Mouse (Mus musculus): Measurements from ENCODE around the gene Clcn6. TPM values are rescaled to one million over a fixed set of nuclear protein-coding genes. Genes with fewer than 3 reads are reported as not detected.
"Not testable (repeated sequence)": the region's sequence is repeated elsewhere in the genome, so short reads cannot be mapped to it uniquely, and the experiment has no call there.

Clcn6 gene
- total RNA-seq, 1 experiment from 2014 or later, result 6.5 TPM

DNA sequence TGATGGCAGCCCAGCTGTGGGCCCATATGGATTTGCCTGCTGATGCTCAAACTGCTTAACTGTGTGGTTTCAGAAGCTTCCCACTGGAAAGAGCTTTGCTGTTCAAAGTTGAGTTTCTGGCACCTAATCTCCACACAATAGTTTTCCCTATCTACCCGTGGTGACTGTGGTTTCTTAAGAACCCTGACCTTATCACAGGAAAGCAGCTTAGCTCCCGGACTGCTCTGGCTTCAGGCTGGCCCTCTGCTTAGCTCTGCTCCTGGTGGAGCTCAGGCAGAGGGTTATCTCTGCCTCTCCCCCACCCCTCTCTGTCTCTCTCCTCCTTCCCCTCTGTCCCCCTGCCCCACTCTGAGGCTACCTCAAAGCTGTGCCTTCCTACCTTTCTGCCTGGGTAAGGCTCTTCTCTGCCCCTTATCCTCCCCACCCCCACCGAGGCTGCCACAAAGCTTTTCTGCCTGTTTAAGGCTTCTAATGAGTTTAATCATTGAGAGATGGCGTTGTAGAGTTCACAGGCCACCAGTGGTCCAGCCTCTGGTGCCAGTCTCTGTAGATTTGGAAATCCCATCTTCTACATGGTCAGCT lies 7.9 kb upstream of the Clcn6 start:
- no peak for ATAC-seq (replicated peaks; ENCODE audit: insufficient number of reproducible peaks, low FRiP score, low TSS enrichment, poor library complexity, severe bottlenecking)

DNA sequence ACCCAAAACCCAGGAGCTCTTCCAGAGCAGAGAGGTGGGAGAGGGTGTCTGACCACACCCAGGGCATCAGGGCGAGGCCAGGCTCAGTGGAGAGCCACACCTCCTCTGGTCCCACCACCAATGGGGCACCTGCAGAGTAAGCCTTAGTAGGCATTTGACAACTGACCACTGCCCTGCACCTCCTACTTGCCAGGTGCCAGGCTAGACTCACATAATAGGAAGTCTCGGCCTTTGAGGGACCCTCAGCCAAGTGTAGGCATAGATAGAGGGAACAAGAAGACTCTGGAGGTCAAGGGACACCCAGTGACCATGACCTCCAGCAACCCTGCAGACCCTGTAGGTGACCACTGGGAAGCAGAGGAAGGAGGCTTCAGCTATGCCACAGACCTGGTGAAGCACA lies 5.5 kb upstream of the Clcn6 start:
- ATAC-seq (replicated peaks; ENCODE audit: insufficient number of reproducible peaks, low FRiP score, low TSS enrichment, poor library complexity, severe bottlenecking), result no peak

DNA sequence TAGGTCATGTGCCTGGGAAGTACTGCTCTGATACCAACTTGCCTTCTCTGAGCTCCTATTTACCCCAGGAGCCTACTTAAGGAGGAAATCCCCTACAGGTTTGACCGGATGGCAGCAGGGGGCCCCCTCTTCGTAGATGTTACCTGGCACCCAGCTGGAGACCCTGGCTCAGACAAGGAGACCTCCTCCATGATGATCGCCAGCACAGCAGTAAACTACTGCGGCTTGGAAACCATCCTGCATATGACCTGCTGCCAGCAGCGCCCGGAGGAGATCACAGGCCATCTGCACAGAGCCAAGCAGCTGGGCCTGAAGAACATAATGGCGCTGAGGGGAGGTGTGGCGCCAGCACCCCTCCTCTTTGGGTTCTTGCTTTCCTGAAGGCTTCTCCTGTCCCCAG lies 4.7 kb upstream of the Clcn6 start:
- not testable (repeated sequence) for ATAC-seq (replicated peaks; ENCODE audit: insufficient number of reproducible peaks, low FRiP score, low TSS enrichment, poor library complexity, severe bottlenecking)

DNA sequence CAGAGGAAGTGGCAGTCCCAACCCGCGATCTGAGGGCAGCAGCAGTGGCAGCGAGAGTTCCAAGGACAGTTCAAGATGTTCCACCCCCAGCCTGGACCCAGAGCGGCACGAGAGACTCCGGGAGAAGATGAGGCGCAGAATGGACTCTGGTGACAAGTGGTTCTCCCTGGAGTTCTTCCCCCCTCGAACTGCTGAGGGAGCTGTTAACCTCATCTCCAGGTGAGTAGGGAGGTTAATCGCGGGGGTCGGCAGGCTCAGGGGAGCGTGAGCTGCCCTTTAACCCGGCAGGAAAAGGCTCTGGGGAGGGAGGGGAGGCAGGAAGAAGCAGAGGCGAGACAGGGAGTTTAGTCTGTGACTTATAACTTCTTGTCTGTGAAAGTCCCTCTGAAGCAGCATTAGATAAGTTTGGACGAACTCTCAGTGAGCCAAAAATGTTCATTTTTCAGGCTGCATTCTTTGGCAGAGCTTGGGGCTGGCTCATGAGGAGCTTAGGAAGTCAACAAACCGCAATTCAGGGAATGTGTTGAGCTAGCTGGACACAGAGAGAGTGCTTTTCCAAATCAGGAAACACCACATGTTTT lies 3.1 kb upstream of the Clcn6 start:
- ATAC-seq (replicated peaks; ENCODE audit: insufficient number of reproducible peaks, low FRiP score, low TSS enrichment, poor library complexity, severe bottlenecking), result no peak

DNA sequence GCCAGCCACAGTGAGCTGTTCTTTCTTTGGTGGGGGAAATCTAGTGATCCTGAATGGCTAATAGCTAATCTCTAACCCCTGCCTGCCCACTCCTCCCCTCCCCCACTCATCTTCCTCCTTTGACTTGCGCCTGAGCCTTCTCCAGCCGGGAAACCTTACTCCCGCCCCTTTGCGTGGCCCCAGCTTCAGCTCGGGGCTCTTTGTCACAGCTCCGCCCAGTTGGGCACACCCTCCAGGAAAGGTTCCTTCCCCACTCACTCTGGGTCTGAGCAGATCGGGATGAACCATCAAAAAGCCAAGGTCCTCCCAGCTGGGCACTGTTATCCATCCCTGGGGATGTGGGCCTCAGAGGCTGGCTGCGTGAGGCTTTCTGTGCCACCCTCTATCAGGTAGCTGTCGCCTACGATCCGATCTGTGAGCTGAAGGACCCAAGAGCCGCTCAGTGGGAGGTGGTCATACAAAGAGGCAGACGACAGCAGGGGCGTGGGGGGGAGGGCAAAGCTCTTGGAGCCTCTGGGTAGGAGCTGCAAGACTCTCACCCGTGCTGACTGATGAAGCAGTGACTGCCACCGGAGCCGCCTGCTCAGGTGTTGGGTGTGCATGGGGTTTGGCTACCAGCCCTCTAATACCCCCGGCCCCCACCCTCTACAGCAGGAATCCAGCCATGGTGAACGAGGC lies 2.5 kb upstream of the Clcn6 start:
- no peak for ATAC-seq (replicated peaks; ENCODE audit: insufficient number of reproducible peaks, low FRiP score, low TSS enrichment, poor library complexity, severe bottlenecking)

DNA sequence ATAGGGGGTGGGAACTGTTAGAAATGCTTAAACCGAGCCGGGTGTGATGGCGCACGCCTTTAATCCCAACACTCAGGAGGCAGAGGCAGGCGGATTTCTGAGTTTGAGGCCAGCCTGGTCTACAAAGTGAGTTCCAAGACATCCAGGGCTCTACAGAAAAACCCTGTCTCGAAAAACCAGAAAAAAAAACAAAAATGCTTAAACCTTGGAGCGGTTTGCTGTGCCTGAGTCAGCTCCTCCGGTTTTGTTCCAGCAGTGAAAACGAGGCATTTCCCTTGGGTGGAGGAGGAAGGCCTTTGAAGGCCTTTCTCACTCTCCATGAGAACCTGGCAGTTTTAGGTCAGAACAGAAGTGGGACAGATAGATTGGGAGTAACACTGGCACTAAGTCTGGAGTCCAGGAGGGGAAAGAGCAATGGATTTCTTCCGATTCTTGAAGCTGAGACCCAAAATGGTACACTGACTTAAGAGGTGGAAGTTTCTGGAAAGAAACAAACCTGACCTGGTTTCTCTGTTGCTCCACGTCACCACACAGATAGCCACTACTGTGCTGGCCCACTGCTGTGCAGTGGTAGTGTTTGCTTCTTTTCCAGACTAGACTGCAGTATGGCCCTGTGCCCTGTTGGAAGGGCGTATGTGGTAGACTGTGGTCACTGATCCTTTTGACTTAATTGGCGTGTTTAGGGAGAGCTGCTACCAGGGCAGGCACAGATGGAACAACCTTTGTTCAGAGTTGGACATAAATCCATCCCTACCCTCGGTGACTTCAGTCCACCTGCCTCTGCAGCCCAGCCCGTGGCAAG lies 1.6 kb upstream of the Clcn6 start:
- no peak for ATAC-seq (replicated peaks; ENCODE audit: insufficient number of reproducible peaks, low FRiP score, low TSS enrichment, poor library complexity, severe bottlenecking)

DNA sequence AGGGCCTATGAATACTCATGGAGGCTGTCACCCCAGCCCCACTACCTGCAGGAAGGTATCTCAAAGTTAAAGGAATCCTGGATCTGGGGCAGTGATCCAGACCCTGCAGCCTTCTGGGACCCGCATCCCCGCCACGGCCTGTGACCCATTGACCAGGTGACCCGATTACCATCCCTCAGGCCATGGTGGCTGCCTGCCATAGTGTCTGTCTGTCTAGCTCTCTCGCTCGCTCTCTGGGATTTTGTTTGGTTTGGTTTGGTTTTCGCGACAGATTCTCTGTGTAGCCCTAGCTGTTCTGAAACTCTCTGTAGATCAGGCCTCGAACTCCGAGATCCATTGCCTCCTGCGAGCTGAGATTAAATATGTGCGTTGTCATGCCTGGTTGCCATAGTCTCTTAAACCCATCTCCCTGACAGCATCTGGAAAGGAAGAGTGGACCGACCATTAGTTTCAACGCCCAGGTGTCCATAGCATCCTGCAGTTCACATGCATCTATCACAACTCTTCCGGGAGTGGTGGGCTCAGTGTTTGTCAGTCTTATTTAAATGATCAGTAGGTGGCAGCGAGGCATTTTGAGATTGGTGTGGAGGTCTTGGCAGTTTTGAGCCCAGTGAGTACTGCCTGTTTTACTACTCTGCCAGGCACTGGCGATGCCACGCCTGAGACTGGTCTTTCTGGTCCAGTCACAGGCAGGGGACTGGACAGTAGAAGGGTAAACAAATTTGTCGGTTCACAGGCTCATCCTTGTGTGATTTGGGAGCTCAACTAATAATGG lies 820 bp upstream of the Clcn6 start:
- ATAC-seq (replicated peaks; ENCODE audit: insufficient number of reproducible peaks, low FRiP score, low TSS enrichment, poor library complexity, severe bottlenecking), result no peak

DNA sequence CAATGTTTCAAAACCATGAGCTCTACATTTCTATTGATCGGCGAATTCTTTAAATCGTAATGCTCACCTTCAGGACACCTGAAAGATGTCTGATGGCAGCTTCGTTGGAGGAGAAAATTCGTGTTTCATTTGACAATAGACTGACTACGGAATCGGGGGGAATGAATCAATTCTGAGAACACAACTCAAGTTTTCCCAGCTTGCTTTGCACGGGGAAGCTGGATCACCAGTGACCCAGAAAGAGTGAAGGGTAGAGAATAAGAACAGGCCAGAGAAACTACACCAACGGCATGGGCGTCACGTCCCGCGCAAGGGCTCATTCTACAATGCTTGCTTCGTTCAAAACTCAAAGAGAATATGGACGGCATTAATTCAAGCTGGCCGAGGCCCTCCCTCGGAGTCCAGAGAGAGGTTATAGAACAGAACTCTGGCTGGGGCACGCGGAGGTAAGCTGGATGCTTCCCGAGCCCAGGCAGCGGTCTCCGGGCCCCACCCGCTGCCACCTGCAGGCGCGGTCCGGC lies 482 bp downstream of the Clcn6 start:
- no peak for ATAC-seq (replicated peaks; ENCODE audit: insufficient number of reproducible peaks, low FRiP score, low TSS enrichment, poor library complexity, severe bottlenecking)

DNA sequence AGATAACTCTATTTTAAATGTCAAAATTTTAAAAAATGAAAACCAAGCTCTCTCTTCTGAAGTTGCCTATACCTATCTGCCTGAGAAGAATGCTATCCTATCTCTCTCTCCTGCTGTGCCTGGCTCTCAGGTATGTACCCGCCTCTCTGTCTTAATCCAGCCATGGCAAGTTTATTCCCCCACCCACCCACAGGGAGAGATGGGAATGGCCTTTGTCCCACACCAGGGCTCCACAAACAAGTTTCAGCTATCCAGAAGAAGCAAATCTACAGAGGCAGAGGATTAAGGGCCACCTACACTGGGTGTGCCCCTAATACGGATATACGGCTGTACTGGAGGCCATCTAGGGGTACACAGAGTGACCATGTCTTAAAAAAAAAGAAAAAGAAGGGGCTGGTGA lies 3.2 kb downstream of the Clcn6 start:
- no peak for ATAC-seq (replicated peaks; ENCODE audit: insufficient number of reproducible peaks, low FRiP score, low TSS enrichment, poor library complexity, severe bottlenecking)

DNA sequence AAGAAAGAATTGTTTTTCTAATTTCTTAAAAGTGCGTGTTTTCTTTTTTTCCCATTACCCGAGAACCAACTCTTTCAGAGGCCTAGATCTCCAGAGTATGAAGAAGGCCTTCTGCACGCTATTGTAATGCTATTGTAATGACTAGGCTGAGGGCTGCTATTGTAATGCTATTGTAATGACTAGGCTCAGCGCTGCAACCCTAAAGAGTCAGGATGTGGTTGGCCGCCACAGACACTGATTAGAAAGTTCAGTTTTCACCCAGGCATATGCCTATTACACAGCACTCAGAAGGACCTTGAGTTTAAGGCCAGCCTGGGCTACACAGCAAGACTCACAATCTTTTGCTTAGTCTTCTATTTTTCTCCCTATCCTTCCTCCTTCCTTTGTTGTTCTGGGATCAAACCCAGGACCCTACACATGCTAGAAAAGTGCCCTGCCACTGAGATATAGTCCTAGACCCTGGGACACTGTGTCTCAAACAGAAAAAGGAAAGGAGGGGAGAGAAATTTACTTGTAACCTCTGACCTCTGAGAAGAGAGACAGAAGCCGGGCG lies 4.7 kb downstream of the Clcn6 start:
- ATAC-seq (replicated peaks; ENCODE audit: insufficient number of reproducible peaks, low FRiP score, low TSS enrichment, poor library complexity, severe bottlenecking), result no peak

DNA sequence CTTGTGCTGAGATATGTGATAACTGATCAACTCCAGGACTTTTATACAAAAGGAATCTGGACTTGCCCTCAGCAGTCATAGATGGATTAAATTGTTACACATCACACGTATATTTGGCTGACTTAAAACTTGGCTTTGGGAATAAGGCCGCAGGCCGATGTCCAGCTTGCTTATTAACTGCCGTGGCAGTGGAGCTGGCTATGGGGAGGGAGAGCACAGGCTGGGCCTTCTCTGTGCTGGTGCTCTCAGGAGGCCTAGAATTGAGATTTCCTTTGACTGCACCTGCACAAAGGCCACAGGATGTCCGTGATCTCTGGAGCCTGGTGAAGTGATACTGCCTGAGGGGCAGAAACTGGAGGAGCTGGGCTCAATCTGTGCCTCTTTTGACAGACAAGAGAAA lies 8.1 kb downstream of the Clcn6 start:
- ATAC-seq (replicated peaks; ENCODE audit: insufficient number of reproducible peaks, low FRiP score, low TSS enrichment, poor library complexity, severe bottlenecking), result no peak

DNA sequence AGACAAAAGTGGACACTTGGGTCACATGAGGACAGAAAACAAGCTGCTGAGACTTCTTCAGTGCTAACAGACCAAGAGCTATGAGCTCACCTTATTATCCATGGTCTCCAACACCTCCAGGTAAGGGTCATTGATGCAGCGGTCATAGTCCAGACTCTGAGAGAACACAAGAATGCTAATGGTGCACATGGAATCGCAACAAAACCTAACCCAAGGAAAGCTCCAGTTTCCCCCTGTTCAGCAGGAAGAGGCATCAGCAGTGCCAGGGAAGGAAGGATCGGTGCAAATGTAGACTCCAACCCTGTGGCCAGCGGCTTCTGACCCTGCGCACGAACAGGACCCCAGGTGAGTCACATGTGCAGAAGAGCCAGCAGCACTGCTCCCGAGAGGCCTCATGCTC lies 9.3 kb downstream of the Clcn6 start:
- no peak for ATAC-seq (replicated peaks; ENCODE audit: insufficient number of reproducible peaks, low FRiP score, low TSS enrichment, poor library complexity, severe bottlenecking)

DNA sequence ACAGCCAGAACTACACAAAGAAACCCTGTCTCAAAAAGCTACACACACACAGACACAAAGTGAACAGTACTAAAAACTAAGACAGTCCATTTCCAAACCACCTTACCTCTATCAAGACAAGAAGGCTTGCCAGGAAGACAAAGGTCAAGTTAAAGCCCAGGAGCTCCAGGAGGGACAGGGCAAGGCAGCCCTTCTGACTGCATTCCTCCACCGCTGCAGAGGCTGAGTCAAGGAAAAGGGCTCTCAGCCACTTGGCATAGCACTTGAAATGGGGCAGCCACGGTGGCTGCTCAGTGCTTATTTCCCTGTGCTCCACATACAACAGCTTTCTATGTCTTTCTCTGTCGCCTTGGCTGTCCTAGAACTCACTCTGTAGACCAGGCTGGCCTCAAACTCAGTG lies 14.6 kb downstream of the Clcn6 start:
- no peak for ATAC-seq (replicated peaks; ENCODE audit: insufficient number of reproducible peaks, low FRiP score, low TSS enrichment, poor library complexity, severe bottlenecking)

DNA sequence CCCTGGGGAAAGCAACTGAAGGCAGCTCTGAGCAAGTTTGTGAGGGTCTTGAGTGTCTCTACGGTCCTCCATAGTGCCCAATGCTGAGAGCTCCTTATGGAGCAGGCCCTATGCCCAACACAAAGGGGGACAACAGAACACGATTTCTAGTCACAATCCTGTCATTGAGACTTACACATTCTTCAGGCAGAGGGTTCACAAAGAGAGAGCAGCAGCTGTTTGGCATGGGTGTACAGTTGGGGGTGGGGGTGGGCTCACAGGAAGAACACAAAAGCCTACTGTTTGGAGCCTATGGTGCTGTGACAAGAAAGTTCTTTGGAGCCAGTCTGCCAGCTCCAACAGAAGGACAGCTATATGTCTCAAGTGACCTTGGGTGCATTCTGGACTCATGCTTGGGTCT lies 20.2 kb downstream of the Clcn6 start:
- ATAC-seq (replicated peaks; ENCODE audit: insufficient number of reproducible peaks, low FRiP score, low TSS enrichment, poor library complexity, severe bottlenecking), result no peak

DNA sequence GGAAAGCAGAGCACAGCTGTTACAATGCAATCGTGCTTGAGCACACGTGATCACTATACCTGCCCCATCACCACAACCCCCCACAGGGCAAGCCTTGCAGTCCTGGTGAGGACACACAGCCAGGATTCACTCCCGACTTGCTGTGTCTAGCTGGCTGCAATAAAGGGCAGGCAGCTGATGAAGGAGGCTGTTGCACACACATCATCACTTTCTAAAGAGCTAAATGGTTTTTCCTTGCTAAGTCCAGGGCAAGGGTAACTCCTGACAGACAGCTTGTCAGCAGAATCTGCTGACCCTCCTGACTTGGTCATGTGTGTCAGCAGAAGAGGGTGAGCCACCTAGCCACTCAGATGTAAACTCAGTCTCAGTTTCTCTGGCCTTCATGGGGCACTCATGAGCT lies 21.6 kb downstream of the Clcn6 start:
- ATAC-seq (replicated peaks; ENCODE audit: insufficient number of reproducible peaks, low FRiP score, low TSS enrichment, poor library complexity, severe bottlenecking), result no peak

DNA sequence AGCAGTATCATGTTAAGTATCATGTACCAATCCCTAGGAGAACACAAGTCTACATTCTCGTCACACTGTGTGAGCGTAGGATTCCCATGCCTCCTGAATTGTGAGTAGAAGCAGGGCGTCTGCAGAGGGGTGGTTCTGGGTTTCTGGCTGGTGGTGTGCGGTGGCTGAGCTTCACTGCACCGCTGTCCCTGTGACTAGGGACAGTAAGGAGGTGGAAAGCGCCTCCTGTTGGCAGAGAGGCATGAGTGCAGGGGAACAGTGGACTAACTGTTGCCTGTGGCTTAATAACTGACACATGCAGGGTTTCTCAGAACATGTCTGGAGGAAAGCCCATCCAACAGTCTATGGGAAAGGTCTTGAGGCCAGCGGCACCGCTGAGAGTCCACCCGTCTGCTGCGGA lies 23.2 kb downstream of the Clcn6 start:
- no peak for ATAC-seq (replicated peaks; ENCODE audit: insufficient number of reproducible peaks, low FRiP score, low TSS enrichment, poor library complexity, severe bottlenecking)

DNA sequence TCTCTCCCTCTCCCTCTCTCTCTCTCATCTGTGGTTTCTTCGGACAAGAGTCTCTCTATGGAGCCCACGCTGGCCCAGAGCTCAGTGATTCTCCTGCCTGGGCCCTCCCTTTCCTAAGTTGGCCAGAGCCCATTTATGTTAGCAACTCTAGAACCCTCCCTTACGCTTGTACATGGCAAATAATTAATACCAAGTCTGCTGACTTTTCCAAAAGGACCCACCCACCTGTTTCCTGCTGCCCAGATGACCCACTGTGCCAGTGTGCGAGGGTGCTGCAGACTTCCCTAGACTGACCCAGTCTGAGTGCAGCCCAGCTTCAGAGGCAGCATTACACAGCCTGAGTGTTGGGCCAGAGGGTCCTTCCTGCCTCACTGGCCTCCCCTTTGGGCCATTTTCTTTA lies 26.4 kb downstream of the Clcn6 start:
- ATAC-seq (replicated peaks; ENCODE audit: insufficient number of reproducible peaks, low FRiP score, low TSS enrichment, poor library complexity, severe bottlenecking), result no peak

DNA sequence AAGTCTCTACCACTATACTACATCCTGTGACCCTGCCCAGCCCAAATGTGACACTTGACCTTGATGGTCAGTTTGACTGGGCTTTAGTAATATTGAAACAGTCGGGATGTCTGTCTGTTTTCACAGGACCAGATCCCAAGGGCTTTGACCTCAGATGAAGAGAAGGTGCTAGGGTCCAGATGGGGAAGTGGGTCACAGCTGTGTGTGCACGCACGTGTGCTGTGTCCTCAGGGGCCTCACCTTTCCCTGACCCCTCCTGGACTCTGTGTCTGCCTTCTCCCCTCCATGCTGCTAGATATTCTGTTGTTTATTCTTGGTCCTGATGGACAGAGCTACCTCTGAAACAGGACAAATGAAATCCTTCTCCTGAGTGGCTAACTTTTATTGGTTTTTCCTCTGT lies 27.3 kb downstream of the Clcn6 start:
- ATAC-seq (replicated peaks; ENCODE audit: insufficient number of reproducible peaks, low FRiP score, low TSS enrichment, poor library complexity, severe bottlenecking), result no peak

DNA sequence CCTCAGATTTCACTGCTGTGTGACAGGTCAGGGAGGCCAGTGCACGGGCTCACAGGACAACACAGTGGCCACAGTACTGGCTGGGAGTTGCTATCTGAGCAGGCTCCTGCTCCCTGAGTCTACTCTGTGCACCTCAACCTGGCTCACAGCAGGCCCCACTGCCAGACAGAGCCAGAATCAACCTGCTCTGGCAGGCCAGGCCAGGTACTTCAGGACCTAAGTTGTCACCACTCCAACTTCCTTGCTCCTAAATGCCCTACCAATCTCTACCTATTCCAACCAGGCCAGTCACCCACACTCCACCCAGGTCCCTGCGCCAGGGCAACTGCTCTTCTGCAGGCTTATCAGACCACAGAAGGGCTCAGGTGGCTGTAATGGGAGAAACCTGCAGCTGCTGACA lies 29.0 kb downstream of the Clcn6 start:
- no peak for ATAC-seq (replicated peaks; ENCODE audit: insufficient number of reproducible peaks, low FRiP score, low TSS enrichment, poor library complexity, severe bottlenecking)
